Mouse (Mus musculus) stomach, embryonic 14.5 days (tissue): ENCODE results near the gene Tmprss11e. TPM values are rescaled to one million over a fixed set of nuclear protein-coding genes. Genes with fewer than 3 reads are reported as not detected.

Experiments
- ATAC-seq: fragments of 200-750 bp; cut with Nextera tagmentation; 2 replicates; pipeline ENCODE4 v1.8.0; 2017; ENCODE audit warnings: low read depth, moderate TSS enrichment; ENCODE audit not compliant: insufficient number of reproducible peaks, insufficient read depth, low FRiP score
- H3K27ac ChIP-seq: fragments of 300-500 bp; sonication (generic); 2 replicates; pipeline ENCODE4 v1.5.1; 2014; ENCODE audit warnings: mild to moderate bottlenecking, low read length, moderate library complexity, mixed read lengths
- H3K27me3 ChIP-seq: fragments of 300-500 bp; sonication (generic); 2 replicates; pipeline ENCODE4 v1.6.1; 2014; ENCODE audit warnings: low read length, control low read depth, mixed read lengths; ENCODE audit not compliant: control insufficient read depth, insufficient read depth
- H3K36me3 ChIP-seq: fragments of 300-500 bp; sonication (generic); 2 replicates; pipeline ENCODE4 v1.6.1; 2014; ENCODE audit warnings: mild to moderate bottlenecking, control low read depth, low read length, moderate library complexity, mixed read lengths; ENCODE audit not compliant: control insufficient read depth, insufficient read depth
- H3K4me1 ChIP-seq: fragments of 300-500 bp; sonication (generic); 2 replicates; pipeline ENCODE4 v1.6.1; 2014; ENCODE audit warnings: low read length, control low read depth, mixed read lengths; ENCODE audit not compliant: control insufficient read depth, insufficient read depth
- H3K4me2 ChIP-seq: fragments of 300-500 bp; sonication (generic); replicated peaks from 2 replicates; pipeline ENCODE4 v1.6.1; 2014; ENCODE audit warnings: low read depth, low read length, control low read depth
- H3K4me3 ChIP-seq: fragments of 300-500 bp; sonication (generic); 2 replicates; pipeline ENCODE4 v1.5.1; 2014; ENCODE audit warnings: low read depth, low read length, control low read depth
- H3K9ac ChIP-seq: fragments of 300-500 bp; sonication (generic); replicated peaks from 2 replicates; pipeline ENCODE4 v1.6.1; 2014; ENCODE audit warnings: low read depth, mild to moderate bottlenecking, control low read depth, low read length, moderate library complexity, mixed read lengths
- H3K9me3 ChIP-seq: fragments of 300-500 bp; sonication (generic); 2 replicates; pipeline ENCODE4 v1.6.1; 2016; ENCODE audit warnings: low read depth, low read length, control low read depth; ENCODE audit not compliant: control insufficient read depth
- whole genome bisulfite sequencing: fragments of 180-500 bp; shearing (Covaris S2); extraction: QIAGEN DNeasy Blood & Tissue Kit; methylation state at CpG from one replicate; pipeline ENCODE4 v1.1.7; 2014; 5-methylcytosine and 5-hydroxymethylcytosine counted together
- polyA plus RNA-seq: library from polyadenylated mRNA; unstranded; fragments of >200 nt; fragmentation: Nextera tagmentation; extraction: Ambion mirVana; gene quantifications from 2 replicates; pipeline ENCODE4 v1.2.1, GENCODE M21; 2014

Tmprss11e gene
- polyA plus RNA-seq, 1 experiment from 2014 or later, result not detected

GRCm38 (mm10) chr5:86771010-86771409 lies 25.4 kb upstream of the Tmprss11e start:
- Histone ChIP-seq H3K9ac (no peak overlapping the region), H3K27me3 (no peaks in the 10 kb centered on the region), H3K9me3 (no peaks in the 10 kb centered on the region), H3K27ac (no peak overlapping the region), H3K36me3 (no peaks in the 10 kb centered on the region), H3K4me3 (no peak overlapping the region), H3K4me2 (no peak overlapping the region), H3K4me1 (0 out of 2 replicates have a peak, but pooled peaks cover 2% of the 10 kb centered on the region)
- ATAC-seq, result no peak

GRCm38 (mm10) chr5:86769015-86769658 lies 23.5 kb upstream of the Tmprss11e start:
- ATAC-seq, result peak; percentile 58; the same call in 1 of the 2 replicates
- Histone ChIP-seq H3K27me3 (no peaks in the 10 kb centered on the region), H3K4me1 (0 out of 2 replicates have a peak, but pooled peaks cover 2% of the 10 kb centered on the region), H3K27ac (no peak overlapping the region), H3K9ac (no peak overlapping the region), H3K4me2 (no peak overlapping the region), H3K9me3 (no peaks in the 10 kb centered on the region), H3K36me3 (no peaks in the 10 kb centered on the region), H3K4me3 (no peak overlapping the region)
- WGBS, result 25% methylated on average over 3 of the region's 3 CpGs

- Histone ChIP-seq H3K4me2 (no peak overlapping the region), H3K36me3 (no peaks in the 10 kb centered on the region), H3K9me3 (no peaks in the 10 kb centered on the region), H3K4me3 (no peak overlapping the region), H3K27me3 (no peaks in the 10 kb centered on the region), H3K9ac (no peak overlapping the region), H3K27ac (no peak overlapping the region), H3K4me1 (no peaks in the 10 kb centered on the region)
- WGBS, result 54% methylated on average over 3 of the region's 3 CpGs
- ATAC-seq, result no peak
Measured at GRCm38 (mm10) chr5:86742796-86743195, 2.8 kb downstream of the Tmprss11e start.

- H3K4me3 ChIP-seq, result no peak overlapping the region
- H3K9me3 ChIP-seq, result no peaks in the 10 kb centered on the region
- no peak; the same call in 1 of the 2 replicates for ATAC-seq
Measured at GRCm38 (mm10) chr5:86741146-86741545, 4.5 kb downstream of the Tmprss11e start.

GRCm38 (mm10) chr5:86735808-86736207 lies 9.8 kb downstream of the Tmprss11e start:
- 72% methylated on average over 2 of the region's 2 CpGs for WGBS
- Histone ChIP-seq H3K9me3 (no peaks in the 10 kb centered on the region), H3K4me1 (no peaks in the 10 kb centered on the region), H3K27me3 (no peaks in the 10 kb centered on the region), H3K27ac (no peak overlapping the region), H3K4me3 (no peak overlapping the region), H3K4me2 (no peak overlapping the region), H3K9ac (no peak overlapping the region), H3K36me3 (no peaks in the 10 kb centered on the region)
- ATAC-seq, result no peak

More at GRCm38 (mm10) chr5:86741146-86741545, 4.5 kb downstream of the Tmprss11e start:
- Histone ChIP-seq H3K27me3 (no peaks in the 10 kb centered on the region), H3K9ac (no peak overlapping the region), H3K4me2 (no peak overlapping the region), H3K36me3 (no peaks in the 10 kb centered on the region), H3K27ac (no peak overlapping the region), H3K4me1 (no peaks in the 10 kb centered on the region)
- 71% methylated on average over 5 of the region's 5 CpGs for WGBS

- WGBS, result 61% methylated on average over 4 of the region's 4 CpGs
- Histone ChIP-seq H3K9me3 (no peaks in the 10 kb centered on the region), H3K27ac (no peak overlapping the region), H3K27me3 (no peaks in the 10 kb centered on the region), H3K4me1 (no peaks in the 10 kb centered on the region), H3K4me2 (no peak overlapping the region), H3K36me3 (no peaks in the 10 kb centered on the region), H3K4me3 (no peak overlapping the region), H3K9ac (no peak overlapping the region)
- ATAC-seq, result no peak
Measured at GRCm38 (mm10) chr5:86730587-86730986, 15.0 kb downstream of the Tmprss11e start.

GRCm38 (mm10) chr5:86728574-86728973 lies 17.0 kb downstream of the Tmprss11e start:
- no peak overlapping the region for H3K27ac ChIP-seq
- H3K4me2 ChIP-seq, result no peak overlapping the region
- no peak for ATAC-seq
- H3K36me3 ChIP-seq, result no peaks in the 10 kb centered on the region
- 66% methylated on average over 6 of the region's 6 CpGs for WGBS
- H3K4me1 ChIP-seq, result no peaks in the 10 kb centered on the region
- no peak overlapping the region for H3K9ac ChIP-seq
- H3K4me3 ChIP-seq, result no peak overlapping the region
- no peaks in the 10 kb centered on the region for H3K9me3 ChIP-seq
- H3K27me3 ChIP-seq, result no peaks in the 10 kb centered on the region

GRCm38 (mm10) chr5:86727033-86727432 lies 18.6 kb downstream of the Tmprss11e start:
- H3K4me2 ChIP-seq, result no peak overlapping the region

GRCm38 (mm10) chr5:86725021-86725420 lies 20.6 kb downstream of the Tmprss11e start:
- H3K4me1 ChIP-seq, result no peaks in the 10 kb centered on the region
- H3K9me3 ChIP-seq, result no peaks in the 10 kb centered on the region
- H3K4me2 ChIP-seq, result no peak overlapping the region
- no peak overlapping the region for H3K9ac ChIP-seq
- H3K36me3 ChIP-seq, result no peaks in the 10 kb centered on the region
- ATAC-seq, result no peak
- H3K27ac ChIP-seq, result no peak overlapping the region
- no peaks in the 10 kb centered on the region for H3K27me3 ChIP-seq
- no peak overlapping the region for H3K4me3 ChIP-seq

More at GRCm38 (mm10) chr5:86727033-86727432, 18.6 kb downstream of the Tmprss11e start:
- H3K4me3 ChIP-seq, result no peak overlapping the region
- H3K4me1 ChIP-seq, result no peaks in the 10 kb centered on the region
- no peaks in the 10 kb centered on the region for H3K36me3 ChIP-seq
- WGBS, result 71% methylated on average over 9 of the region's 9 CpGs
- H3K27me3 ChIP-seq, result no peaks in the 10 kb centered on the region
- no peak overlapping the region for H3K27ac ChIP-seq
- H3K9ac ChIP-seq, result no peak overlapping the region
- no peak for ATAC-seq
- no peaks in the 10 kb centered on the region for H3K9me3 ChIP-seq
